Mouse (Mus musculus): ENCODE results near the gene Opalin. TPM values are rescaled to one million over a fixed set of nuclear protein-coding genes. Genes with fewer than 3 reads are reported as not detected.

Gene Opalin
- not detected for polyA plus RNA-seq (2014; fragmentation: Illumina TruSeq; extraction: RNeasy Lipid Tissue Mini Kit (QIAGEN cat#74804))

DNA sequence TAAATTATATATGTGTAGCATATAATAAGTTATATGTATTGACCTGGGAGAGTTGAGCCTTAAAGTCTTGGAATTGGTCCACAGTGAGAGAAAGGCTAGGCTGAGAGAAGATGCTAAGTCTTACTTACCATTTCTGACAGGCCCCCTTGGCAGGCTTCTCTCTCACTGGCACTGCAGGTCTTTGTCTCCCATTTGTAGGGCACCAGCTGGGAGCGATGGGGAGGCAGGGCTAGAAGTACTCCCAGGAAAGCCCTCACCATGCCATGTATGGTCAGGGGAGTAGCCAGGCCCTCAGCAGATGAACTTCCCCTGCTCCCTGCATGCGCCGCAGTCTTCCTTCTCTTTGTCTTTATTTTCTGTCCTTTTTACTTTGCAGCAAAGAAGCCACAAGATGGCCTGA is at the start of gene Opalin:
Gene Opalin, minus strand, starts transcription at position 208 of the 400 bp plus-strand sequence.

DNA sequence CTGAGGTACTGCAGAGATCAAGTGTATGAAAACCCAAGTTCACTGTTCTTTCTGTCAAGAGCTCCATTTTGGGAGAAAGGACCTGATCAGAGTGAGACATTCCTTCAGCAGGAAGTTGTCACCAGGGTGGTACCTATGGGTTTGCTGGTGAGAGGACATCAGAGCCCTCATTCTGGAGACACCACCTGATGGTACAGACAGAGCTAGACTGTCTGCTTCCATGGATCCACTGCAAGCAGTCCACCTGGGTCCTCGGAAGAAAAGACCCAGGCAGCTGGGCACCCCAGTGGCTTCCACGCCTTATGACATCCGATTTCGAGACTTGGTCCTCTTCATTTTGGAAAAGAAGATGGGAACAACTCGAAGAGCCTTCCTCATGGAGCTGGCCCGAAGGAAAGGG is 47.7 kb downstream of the Opalin start, which contains the start of gene Dntt:
Gene Dntt, plus strand, starts transcription at position 57 of the 400 bp plus-strand sequence.

Other genes starting within 250 kb of the Opalin start
- gene Ccnj, start 245.8 kb downstream of the Opalin start, polyA plus RNA-seq (2014; fragmentation: Illumina TruSeq; extraction: RNeasy Lipid Tissue Mini Kit (QIAGEN cat#74804)), result 12.9 TPM
- 71.2 TPM for gene Zfp518a, start 182.4 kb downstream of the Opalin start, polyA plus RNA-seq (2014; fragmentation: Illumina TruSeq; extraction: RNeasy Lipid Tissue Mini Kit (QIAGEN cat#74804))
- 5.9 TPM for gene Blnk, start 82.6 kb downstream of the Opalin start, polyA plus RNA-seq (2014; fragmentation: Illumina TruSeq; extraction: RNeasy Lipid Tissue Mini Kit (QIAGEN cat#74804))
- gene Dntt, start 47.8 kb downstream of the Opalin start, polyA plus RNA-seq (2014; fragmentation: Illumina TruSeq; extraction: RNeasy Lipid Tissue Mini Kit (QIAGEN cat#74804)), result not detected
- not detected for gene Tll2, start 129.7 kb upstream of the Opalin start, polyA plus RNA-seq (2014; fragmentation: Illumina TruSeq; extraction: RNeasy Lipid Tissue Mini Kit (QIAGEN cat#74804))
- 1,025 TPM for gene Tm9sf3, start 186.9 kb upstream of the Opalin start, polyA plus RNA-seq (2014; fragmentation: Illumina TruSeq; extraction: RNeasy Lipid Tissue Mini Kit (QIAGEN cat#74804))